Mouse (Mus musculus): ENCODE results near the gene P2ry13.

DNA sequence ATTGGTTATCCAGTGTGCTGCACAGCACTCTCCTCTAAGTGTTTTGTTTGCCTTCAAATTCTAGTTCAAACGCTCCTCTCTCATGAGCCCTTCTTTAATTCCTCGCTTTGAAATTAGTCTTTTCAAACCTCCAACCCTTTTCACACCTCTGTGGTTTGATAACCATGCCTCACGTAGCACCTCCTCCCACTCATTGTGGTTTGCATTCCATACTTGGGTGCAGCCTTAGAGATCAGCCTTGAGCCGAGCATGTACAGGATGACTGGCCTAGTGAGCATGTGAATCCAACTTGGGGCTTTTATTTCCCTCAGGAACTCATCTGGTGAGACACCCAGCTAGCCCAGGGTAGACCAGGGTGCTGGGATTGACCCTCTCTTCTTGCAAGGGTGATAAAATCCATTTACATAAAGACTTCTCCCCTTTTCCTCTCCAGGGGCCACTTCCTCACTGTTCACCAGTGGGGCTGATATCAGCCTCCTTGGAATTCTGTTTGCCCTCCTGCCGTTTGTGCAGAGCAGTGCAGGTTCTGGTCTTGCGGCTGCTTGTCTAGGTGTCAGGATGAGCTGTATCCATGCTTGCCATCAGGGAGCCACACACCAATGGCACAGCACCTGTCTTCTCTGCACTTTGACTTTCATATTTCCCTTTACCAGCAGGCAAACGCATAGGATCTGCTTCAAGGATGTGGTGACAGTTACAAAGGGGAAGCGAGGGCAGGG is 6.7 kb downstream of the P2ry13 start:
- TF ChIP-seq POLR2A (IDR thresholded peaks at IDR 0.05; ENCODE audit: control insufficient read depth, low read depth, low read length): no peak
- TF ChIP-seq CTCF (IDR thresholded peaks at IDR 0.05; ENCODE audit: control insufficient read depth, insufficient read depth, insufficient replicate concordance, low read depth, low read length): no peak

All from testis, adult 2 months (tissue).